Mouse (Mus musculus) neural tube, embryonic 11.5 days (tissue): ENCODE data around the gene Chrne. TPM values are rescaled to one million over a fixed set of nuclear protein-coding genes. Genes with fewer than 3 reads are reported as not detected.
"Not testable (repeated sequence)": the region's sequence is repeated elsewhere in the genome, so short reads cannot be mapped to it uniquely, and the experiment has no call there.

ENCODE experiments used
- ATAC-seq: fragments of 200-750 bp; cut with Nextera tagmentation; 2 replicates; pipeline ENCODE4 v1.8.0; 2017; ENCODE audit warnings: moderate number of reproducible peaks, mild to moderate bottlenecking, moderate TSS enrichment, moderate library complexity; ENCODE audit not compliant: insufficient read depth, low FRiP score, low TSS enrichment
- DNase-seq: peaks from one replicate; pipeline ENCODE4 v3.0.0-alpha.2; 2015; ENCODE audit warnings: low spot score
- H3K27ac ChIP-seq: fragments of 300-500 bp; sonication (generic); 2 replicates; pipeline ENCODE4 v1.5.1; 2014; ENCODE audit warnings: low read depth, mild to moderate bottlenecking, low read length
- H3K27me3 ChIP-seq: fragments of 300-500 bp; sonication (generic); 2 replicates; pipeline ENCODE4 v1.6.1; 2014; ENCODE audit warnings: mild to moderate bottlenecking, low read length, mixed read lengths; ENCODE audit not compliant: control insufficient read depth, insufficient read depth
- H3K36me3 ChIP-seq: fragments of 300-500 bp; sonication (generic); 2 replicates; pipeline ENCODE4 v1.6.1; 2014; ENCODE audit warnings: mild to moderate bottlenecking, low read length, moderate library complexity, mixed read lengths; ENCODE audit not compliant: control insufficient read depth, insufficient read depth
- H3K4me1 ChIP-seq: fragments of 300-500 bp; sonication (generic); 2 replicates; pipeline ENCODE4 v1.6.1; 2014; ENCODE audit warnings: low read length, mixed read lengths; ENCODE audit not compliant: control insufficient read depth, insufficient read depth
- H3K4me2 ChIP-seq: fragments of 300-500 bp; sonication (generic); 2 replicates; pipeline ENCODE4 v1.6.1; 2014; ENCODE audit warnings: low read depth, mild to moderate bottlenecking, moderate library complexity
- H3K4me3 ChIP-seq: fragments of 300-500 bp; sonication (generic); 2 replicates; pipeline ENCODE4 v1.5.1; 2014; ENCODE audit warnings: low read depth, low read length
- H3K9ac ChIP-seq: fragments of 300-500 bp; sonication (generic); 2 replicates; pipeline ENCODE4 v1.6.1; 2014; ENCODE audit warnings: mild to moderate bottlenecking, low read length
- H3K9me3 ChIP-seq: fragments of 300-500 bp; sonication (generic); 2 replicates; pipeline ENCODE4 v1.6.1; 2016; ENCODE audit warnings: low read length; ENCODE audit not compliant: control insufficient read depth
- WGBS: fragments of 180-500 bp; shearing (Covaris S2); extraction: QIAGEN DNeasy Blood & Tissue Kit; methylation state at CpG from one replicate; pipeline ENCODE4 v1.1.7; 2014; 5-methylcytosine and 5-hydroxymethylcytosine counted together
- polyA plus RNA-seq: library from polyadenylated mRNA; unstranded; fragments of >200 nt; fragmentation: Nextera tagmentation; extraction: Ambion mirVana; gene quantifications from 2 replicates; pipeline ENCODE4 v1.2.1, GENCODE M21; 2014

The Chrne gene
- polyA plus RNA-seq, 1 experiment from 2014 or later, result not detected

DNA sequence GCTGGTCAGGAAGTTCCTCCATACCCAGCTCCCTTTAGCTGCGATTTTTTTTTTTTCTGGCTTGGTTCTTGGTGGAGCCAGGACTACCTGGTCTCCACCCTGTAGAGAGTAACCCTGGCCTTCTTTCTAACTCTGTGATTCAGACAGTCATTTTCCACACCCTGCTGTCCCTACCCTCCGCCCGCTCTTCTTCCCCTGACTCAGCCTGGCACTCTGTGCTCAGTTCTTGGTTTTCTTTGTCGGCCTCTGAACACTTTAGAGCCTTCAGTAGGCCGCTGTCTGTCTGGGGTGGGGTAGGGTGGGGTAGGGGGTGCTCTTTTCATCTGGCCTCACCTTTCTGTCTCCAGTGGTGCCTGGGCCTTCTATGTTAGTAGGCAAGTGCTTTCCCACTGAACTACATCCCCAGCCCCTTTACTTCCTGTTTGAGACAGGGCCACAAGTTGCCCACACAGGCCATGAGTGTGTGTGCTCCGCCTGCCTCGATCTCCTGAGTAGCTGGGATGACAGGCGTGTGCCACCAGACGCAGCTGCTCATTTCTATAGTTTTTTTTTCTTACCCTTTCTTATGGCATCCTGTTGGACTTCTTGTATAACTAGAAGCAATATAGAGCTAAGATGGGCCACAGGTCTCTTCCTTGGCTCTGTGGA is 39.2 kb downstream of the Chrne start:
- ATAC-seq, result no peak
- H3K4me3 ChIP-seq, result no peak overlapping the region
- DNase-seq, result no peak
- no peak overlapping the region for H3K9ac ChIP-seq
- no peak overlapping the region for H3K4me2 ChIP-seq
- no peaks in the 10 kb centered on the region for H3K27me3 ChIP-seq
- no peak overlapping the region for H3K27ac ChIP-seq
- no peaks in the 10 kb centered on the region; the same call in 1 of the 2 replicates for H3K4me1 ChIP-seq
- no peaks in the 10 kb centered on the region for H3K36me3 ChIP-seq
- no peaks in the 10 kb centered on the region for H3K9me3 ChIP-seq
- WGBS, result 79% methylated on average over 9 of the region's 9 CpGs

- WGBS, result 92% methylated on average over 6 of the region's 6 CpGs
- DNase-seq (no peak), ATAC-seq (no peak)
- no peak overlapping the region for H3K9ac ChIP-seq
- no peaks in the 10 kb centered on the region for H3K4me1 ChIP-seq
- H3K9me3 ChIP-seq, result no peaks in the 10 kb centered on the region
- no peaks in the 10 kb centered on the region for H3K27me3 ChIP-seq
- no peak overlapping the region for H3K4me3 ChIP-seq
- H3K27ac ChIP-seq, result no peak overlapping the region
- no peak overlapping the region for H3K4me2 ChIP-seq
- H3K36me3 ChIP-seq, result no peaks in the 10 kb centered on the region
These were observed 40.1 kb downstream of the Chrne start for GRCm38 (mm10) chr11:70578962-70579361.

DNA sequence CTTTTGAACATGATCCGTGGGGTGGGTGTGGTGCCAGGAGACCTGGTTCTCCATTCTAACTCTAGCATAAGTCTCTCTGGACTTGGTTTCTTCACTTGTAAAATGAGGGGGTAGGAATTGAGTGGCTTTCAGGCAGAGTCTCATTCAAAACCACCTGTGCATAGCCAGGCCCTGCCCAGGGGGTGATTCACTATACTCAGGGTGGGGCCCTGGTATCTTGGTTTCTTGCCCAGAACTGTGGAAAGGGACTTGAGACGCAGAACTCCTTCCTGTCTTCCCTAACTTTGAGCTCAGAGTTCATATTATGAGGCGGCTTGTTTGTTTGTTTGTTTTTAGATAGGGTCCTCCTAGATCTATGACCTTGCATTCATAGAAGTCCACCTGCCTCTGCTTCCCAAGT is 41.8 kb downstream of the Chrne start:
- Histone ChIP-seq H3K36me3 (no peaks in the 10 kb centered on the region), H3K4me2 (no peak overlapping the region), H3K9me3 (no peaks in the 10 kb centered on the region), H3K27ac (no peak overlapping the region), H3K4me1 (peaks cover 3% of the 10 kb centered on the region; the same call in 1 of the 2 replicates), H3K27me3 (no peaks in the 10 kb centered on the region), H3K4me3 (no peak overlapping the region), H3K9ac (no peak overlapping the region)
- WGBS, result 91% methylated on average over 3 of the region's 3 CpGs
- ATAC-seq (no peak), DNase-seq (no peak)

DNA sequence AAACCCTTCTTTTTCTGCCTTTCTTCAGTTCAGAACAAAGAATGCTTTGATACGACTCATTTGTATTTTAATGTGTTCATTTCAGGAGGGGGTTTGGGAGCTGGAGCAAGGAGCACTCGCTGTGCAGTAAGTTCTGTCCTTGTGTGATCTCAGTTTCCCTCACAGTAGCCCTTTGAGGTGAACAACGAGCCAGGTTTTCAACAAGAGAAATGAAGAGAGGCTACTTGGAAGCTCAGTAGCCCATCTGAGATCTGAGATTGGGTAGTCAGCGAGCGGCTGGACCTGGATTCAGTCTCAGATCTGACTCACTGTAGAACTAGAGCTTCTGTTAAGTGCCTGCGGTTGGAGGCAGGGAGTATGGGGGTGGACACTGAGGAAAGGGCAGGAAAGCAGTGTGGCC is 45.1 kb downstream of the Chrne start:
- no peak overlapping the region for H3K4me3 ChIP-seq
- no peaks in the 10 kb centered on the region for H3K27me3 ChIP-seq
- ATAC-seq (no peak), DNase-seq (no peak)
- H3K36me3 ChIP-seq, result no peaks in the 10 kb centered on the region
- 62% methylated on average over 6 of the region's 6 CpGs for WGBS
- H3K4me2 ChIP-seq, result no peak overlapping the region
- H3K4me1 ChIP-seq, result peaks cover 3% of the 10 kb centered on the region; the same call in 1 of the 2 replicates
- H3K9me3 ChIP-seq, result no peaks in the 10 kb centered on the region
- H3K9ac ChIP-seq, result no peak overlapping the region
- H3K27ac ChIP-seq, result peak overlapping the region; percentile 23; the same call in 1 of the 2 replicates

DNA sequence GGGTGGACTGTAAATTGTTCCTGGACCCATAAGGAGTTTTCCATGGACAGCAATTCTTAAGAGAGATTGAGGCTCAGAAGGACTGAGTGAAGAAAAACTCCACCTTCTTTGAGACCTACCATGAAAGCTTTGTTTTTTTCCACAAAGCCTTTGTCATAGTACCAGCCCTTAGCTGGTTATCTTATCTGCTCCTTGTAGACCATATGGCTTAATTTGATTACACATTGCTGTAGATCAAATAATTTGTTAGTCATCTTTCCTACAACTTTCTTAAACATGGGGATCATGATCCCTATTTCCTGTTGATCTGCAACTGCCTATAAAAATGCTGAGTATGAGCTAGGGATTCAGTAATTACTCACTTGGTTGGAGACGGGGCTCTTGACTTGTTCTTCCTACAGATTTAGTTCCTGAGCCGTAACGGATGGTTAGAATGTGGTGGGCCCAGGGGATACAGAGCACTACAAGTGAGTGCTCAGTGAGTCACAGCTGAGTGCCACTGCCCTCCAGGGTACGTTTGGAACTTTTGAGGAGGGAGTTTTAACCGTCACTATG is 46.6 kb downstream of the Chrne start:
- Histone ChIP-seq H3K9ac (no peak overlapping the region), H3K27ac (no peak overlapping the region), H3K4me1 (peaks cover 3% of the 10 kb centered on the region; the same call in 1 of the 2 replicates), H3K36me3 (no peaks in the 10 kb centered on the region), H3K27me3 (no peaks in the 10 kb centered on the region), H3K4me3 (no peak overlapping the region), H3K4me2 (no peak overlapping the region), H3K9me3 (no peaks in the 10 kb centered on the region)
- DNase-seq (no peak), ATAC-seq (no peak)
- WGBS, result 69% methylated on average over 5 of the region's 5 CpGs

- DNase-seq, result no peak
- 94% methylated on average over 1 of the region's 1 CpGs for WGBS
These were observed 47.4 kb downstream of the Chrne start for GRCm38 (mm10) chr11:70571641-70572040.

DNA sequence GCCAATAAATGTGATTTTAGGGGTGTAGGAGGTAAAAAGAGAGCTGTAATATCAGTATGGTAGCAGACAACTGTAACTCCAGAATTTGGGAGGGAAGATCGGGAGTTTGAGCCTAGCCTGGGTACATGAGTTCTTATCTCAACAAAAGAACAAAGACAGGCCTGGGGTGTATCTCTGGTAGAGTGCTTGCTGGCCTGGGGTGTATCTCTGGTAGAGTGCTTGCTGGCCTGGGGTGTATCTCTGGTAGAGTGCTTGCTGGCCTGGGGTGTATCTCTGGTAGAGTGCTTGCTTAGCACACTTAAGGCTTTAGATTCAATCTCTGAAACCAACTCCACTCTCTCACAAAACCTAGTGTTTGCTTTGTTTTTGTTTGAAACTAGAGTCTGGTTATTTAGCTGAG is 48.4 kb downstream of the Chrne start:
- 91% methylated on average over 1 of the region's 1 CpGs for WGBS
- H3K4me3 ChIP-seq, DNase-seq, H3K27ac ChIP-seq, ATAC-seq, H3K36me3 ChIP-seq, H3K9ac ChIP-seq, H3K4me2 ChIP-seq, H3K9me3 ChIP-seq, H3K27me3 ChIP-seq: not testable (repeated sequence)
- H3K4me1 ChIP-seq, result peaks cover 15% of the 10 kb centered on the region

More at GRCm38 (mm10) chr11:70571641-70572040, 47.4 kb downstream of the Chrne start:
- Histone ChIP-seq H3K36me3 (no peaks in the 10 kb centered on the region), H3K27me3 (no peaks in the 10 kb centered on the region), H3K9ac (no peak overlapping the region), H3K4me1 (peaks cover 6% of the 10 kb centered on the region), H3K9me3 (no peaks in the 10 kb centered on the region), H3K4me3 (no peak overlapping the region), H3K4me2 (no peak overlapping the region), H3K27ac (no peak overlapping the region)
- ATAC-seq, result no peak

- Histone ChIP-seq H3K4me3 (no peak overlapping the region), H3K27ac (no peak overlapping the region), H3K36me3 (no peaks in the 10 kb centered on the region), H3K4me2 (no peak overlapping the region), H3K9ac (no peak overlapping the region), H3K4me1 (peaks cover 31% of the 10 kb centered on the region), H3K9me3 (no peaks in the 10 kb centered on the region), H3K27me3 (no peaks in the 10 kb centered on the region)
- 53% methylated on average over 7 of the region's 7 CpGs for WGBS
- DNase-seq, result no peak
- no peak for ATAC-seq
These were observed 52.4 kb downstream of the Chrne start for GRCm38 (mm10) chr11:70566586-70566985.
